Mouse (Mus musculus) bone marrow macrophage, adult 2 months (primary cell): Measurements from ENCODE around the gene Dhdh.

Experiments used
- CTCF ChIP-seq: IDR thresholded peaks from 2 replicates; pipeline ENCODE4 v1.5.1; 2012; ENCODE audit warnings: low read depth, mild to moderate bottlenecking, low read length, moderate library complexity
- POLR2A ChIP-seq: IDR thresholded peaks from 2 replicates; pipeline ENCODE4 v1.6.1; 2012; ENCODE audit warnings: mild to moderate bottlenecking, low read depth, low read length, borderline replicate concordance

GRCm38 (mm10) chr7:45447325-45447990 is 41.1 kb downstream of the Dhdh start:
- peak; percentile 9; the same call in 1 of the 2 replicates for TF ChIP-seq CTCF
- no peak for TF ChIP-seq POLR2A
